Mouse (Mus musculus) cerebral cortex, adult 2 months (tissue): ENCODE results near the gene Rbm4.

Experiments
- WGBS: fragments of 180-500 bp; shearing (Covaris S2); methylation state at CpG from one replicate; pipeline ENCODE4 v1.1.7; 2018; 5-methylcytosine and 5-hydroxymethylcytosine counted together

The Rbm4 gene

GRCm38 (mm10) chr19:4741482-4741881, 52.2 kb downstream of the Rbm4 start:
- 65% methylated on average over 10 of the region's 10 CpGs for WGBS

- WGBS = 86% methylated on average over 5 of the region's 5 CpGs
Observed at GRCm38 (mm10) chr19:4739762-4740161, 53.9 kb downstream of the Rbm4 start.

GRCm38 (mm10) chr19:4739053-4739452, 54.6 kb downstream of the Rbm4 start:
- 87% methylated on average over 11 of the region's 11 CpGs for WGBS

GRCm38 (mm10) chr19:4737866-4738265, 55.8 kb downstream of the Rbm4 start:
- WGBS = 76% methylated on average over 13 of the region's 13 CpGs
